Mouse (Mus musculus): Measurements from ENCODE around the gene Cspg4. TPM values are rescaled to one million over a fixed set of nuclear protein-coding genes. Genes with fewer than 3 reads are reported as not detected.

Gene Cspg4
- total RNA-seq, 2 experiments from 2014 or later: not detected

DNA sequence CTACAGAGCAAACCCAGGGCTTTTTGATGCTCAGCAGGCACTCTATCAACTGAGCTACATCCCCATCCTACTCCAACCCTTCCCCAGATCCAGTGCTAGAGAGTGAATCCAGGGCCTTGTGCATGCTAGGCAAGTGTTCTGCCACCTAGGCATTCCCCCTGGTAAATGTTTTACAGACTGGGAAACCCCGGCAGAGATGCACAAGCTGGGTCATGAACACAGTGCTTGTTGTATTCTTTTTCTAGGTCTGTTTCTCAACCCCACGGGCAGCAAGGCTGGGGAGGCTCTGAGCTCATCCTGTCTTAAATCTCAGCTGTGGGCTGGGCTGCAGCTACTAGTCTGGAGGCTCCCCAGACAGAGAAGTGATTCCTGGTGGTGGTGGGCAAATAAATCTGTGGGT, 2.0 kb upstream of the Cspg4 start:
- ATAC-seq (ENCODE audit: poor library complexity, severe bottlenecking): no peak

DNA sequence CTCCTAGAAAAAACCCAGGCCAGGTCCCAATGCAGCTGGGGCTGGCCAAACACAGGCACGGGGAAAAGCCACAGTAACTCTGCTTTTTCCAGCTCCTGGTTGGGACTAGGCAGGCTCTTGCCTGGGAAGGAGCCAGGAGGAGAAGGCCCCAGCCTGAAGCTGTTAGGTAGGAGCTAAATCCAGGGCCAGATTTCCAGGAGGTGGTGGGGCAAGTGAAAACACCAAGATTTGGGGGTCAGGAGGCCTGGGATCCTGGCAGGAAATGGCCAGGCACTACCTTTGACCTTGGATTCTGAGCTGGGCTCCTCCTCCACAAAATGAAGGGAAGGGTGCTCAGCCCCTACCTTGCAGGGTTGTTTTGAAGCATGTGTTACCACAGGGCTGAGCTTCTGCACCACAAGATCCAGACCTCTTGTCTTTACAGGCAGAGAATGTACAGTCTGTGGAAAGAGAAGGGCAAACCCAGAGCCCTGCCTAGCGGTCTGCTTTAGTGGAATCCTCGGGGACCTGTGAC, 560 bp upstream of the Cspg4 start, which contains the start of gene Odf3l1:
Odf3l1 (minus strand) TSS at position 464 of the 514 bp plus-strand sequence.
- ATAC-seq (ENCODE audit: poor library complexity, severe bottlenecking): no peak

GRCm38 (mm10) chr9:56865673-56866400, 1.0 kb downstream of the Cspg4 start:
- no peak for ATAC-seq (ENCODE audit: poor library complexity, severe bottlenecking)

GRCm38 (mm10) chr9:56866430-56866829, 1.6 kb downstream of the Cspg4 start:
- ATAC-seq (ENCODE audit: poor library complexity, severe bottlenecking): no peak

- ATAC-seq (ENCODE audit: poor library complexity, severe bottlenecking): no peak
Observed at GRCm38 (mm10) chr9:56868292-56868691, 3.5 kb downstream of the Cspg4 start.

- no peak for ATAC-seq (ENCODE audit: poor library complexity, severe bottlenecking)
Observed at GRCm38 (mm10) chr9:56869552-56869951, 4.7 kb downstream of the Cspg4 start.

DNA sequence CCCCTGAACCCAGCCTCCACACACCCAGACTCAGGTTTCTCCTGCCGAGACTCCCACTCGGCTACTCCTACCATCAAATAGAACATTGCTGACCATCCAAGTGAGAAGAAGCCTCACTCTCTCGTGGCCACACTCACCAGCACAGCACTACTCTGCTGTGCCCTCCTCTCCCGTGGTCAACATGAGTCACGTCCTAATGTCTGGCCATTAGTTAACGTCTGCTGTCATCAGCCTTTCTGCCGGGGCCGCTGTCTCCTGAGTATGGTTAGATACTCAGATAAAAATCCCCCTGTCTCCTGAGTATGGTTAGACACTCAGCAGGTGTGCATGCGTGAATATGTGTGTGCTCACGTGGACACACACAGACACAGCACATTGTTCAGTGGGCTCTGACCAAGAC, 5.9 kb downstream of the Cspg4 start:
- no peak for ATAC-seq (ENCODE audit: poor library complexity, severe bottlenecking)

- ATAC-seq (ENCODE audit: poor library complexity, severe bottlenecking): no peak
Observed at GRCm38 (mm10) chr9:56871191-56871590, 6.4 kb downstream of the Cspg4 start.

GRCm38 (mm10) chr9:56872105-56872903, 7.5 kb downstream of the Cspg4 start:
- ATAC-seq (ENCODE audit: poor library complexity, severe bottlenecking): no peak

DNA sequence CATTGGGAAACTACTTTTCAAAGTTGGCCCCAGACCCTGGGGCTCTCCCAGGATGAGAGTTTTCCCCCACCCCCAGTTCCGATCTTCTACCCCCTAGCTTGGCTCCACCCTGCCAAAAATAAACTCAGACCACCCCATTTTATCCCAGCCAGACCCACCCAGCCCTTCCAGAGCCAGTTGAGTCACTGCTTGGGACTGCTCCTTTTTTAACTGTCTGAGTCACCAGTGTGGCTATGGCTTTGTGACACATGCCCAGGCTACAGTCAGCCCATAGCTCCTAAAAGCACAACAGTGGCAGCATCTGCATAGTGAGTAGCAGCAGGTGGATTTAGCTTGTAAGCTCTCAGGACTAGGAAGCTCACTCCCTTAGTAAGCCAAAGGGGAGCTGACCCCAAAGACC, 8.3 kb downstream of the Cspg4 start:
- no peak for ATAC-seq (ENCODE audit: poor library complexity, severe bottlenecking)

- no peak for ATAC-seq (ENCODE audit: poor library complexity, severe bottlenecking)
Observed at GRCm38 (mm10) chr9:56876784-56877183, 12.0 kb downstream of the Cspg4 start.

GRCm38 (mm10) chr9:56877284-56877683, 12.5 kb downstream of the Cspg4 start:
- ATAC-seq (ENCODE audit: poor library complexity, severe bottlenecking): no peak

GRCm38 (mm10) chr9:56880790-56881189, 16.0 kb downstream of the Cspg4 start:
- ATAC-seq (ENCODE audit: poor library complexity, severe bottlenecking): no peak

DNA sequence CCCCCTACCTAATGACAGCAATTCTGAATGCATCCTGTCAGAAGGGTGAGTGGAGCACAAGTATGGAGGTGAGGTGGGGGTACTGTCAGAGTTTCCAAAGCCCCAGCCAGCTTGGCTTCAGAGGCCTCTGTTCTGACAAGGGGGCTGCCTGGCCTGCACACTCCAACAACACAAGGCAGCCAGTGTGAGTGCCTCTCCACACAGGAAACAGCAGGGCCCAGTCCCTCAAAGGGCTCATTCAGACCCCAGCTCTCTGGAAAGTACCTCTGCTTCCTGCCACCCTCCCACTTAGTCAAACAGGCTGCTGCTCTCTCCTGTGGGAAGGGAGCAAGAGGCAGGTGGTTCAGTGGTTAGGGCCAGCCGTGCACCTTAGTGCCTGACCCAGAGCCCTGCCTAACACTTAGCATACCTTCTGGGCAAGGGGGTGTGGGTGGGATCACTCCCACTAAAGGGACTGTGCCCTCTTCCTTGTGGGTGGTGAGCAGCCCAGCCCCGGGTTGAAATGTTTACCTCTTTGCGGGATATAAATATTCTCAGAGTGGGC, 16.8 kb downstream of the Cspg4 start:
- ATAC-seq (ENCODE audit: poor library complexity, severe bottlenecking): no peak

DNA sequence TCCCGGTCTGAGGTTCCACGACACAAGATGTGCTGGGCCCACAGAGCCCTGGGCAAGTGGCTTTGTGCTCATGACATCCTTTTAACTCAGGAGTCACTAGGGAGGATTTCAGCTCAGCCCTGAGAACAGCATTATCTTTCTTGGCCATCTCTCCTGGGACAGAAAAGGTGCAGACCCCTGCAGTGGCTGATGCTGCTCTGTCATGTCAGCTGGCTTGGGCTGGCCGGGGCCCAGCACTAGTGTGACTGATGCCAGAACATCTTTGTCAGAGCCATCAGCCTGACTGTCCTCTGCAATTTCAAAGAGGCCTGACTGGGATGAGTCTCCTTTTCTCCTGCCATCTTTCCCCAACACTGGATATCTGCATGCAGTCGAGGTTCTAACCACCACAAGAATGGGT, 17.4 kb downstream of the Cspg4 start:
- ATAC-seq (ENCODE audit: poor library complexity, severe bottlenecking): no peak

- no peak for ATAC-seq (ENCODE audit: poor library complexity, severe bottlenecking)
Observed at GRCm38 (mm10) chr9:56882818-56883217, 18.0 kb downstream of the Cspg4 start.

- ATAC-seq (ENCODE audit: poor library complexity, severe bottlenecking): no peak
Observed at GRCm38 (mm10) chr9:56883470-56883869, 18.6 kb downstream of the Cspg4 start.

DNA sequence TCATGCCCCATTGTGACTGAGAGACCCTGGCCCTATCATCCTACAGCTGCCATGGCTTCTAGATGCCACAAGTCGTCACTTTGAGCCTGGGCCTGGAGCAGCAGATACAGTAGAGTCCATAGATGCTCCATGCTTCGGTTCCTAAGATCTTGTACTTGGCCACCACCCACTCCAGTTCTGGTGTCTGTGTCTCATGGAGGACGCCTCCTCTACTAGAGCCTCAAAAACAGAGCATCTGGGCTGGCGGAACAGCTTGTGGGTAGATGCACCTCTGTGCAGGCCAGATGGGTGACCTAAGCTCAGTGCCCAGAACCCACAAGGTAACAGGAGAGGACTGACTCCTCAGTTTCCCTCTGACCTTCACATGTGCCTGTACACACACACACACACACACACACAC, 19.5 kb downstream of the Cspg4 start:
- ATAC-seq (ENCODE audit: poor library complexity, severe bottlenecking): no peak

GRCm38 (mm10) chr9:56886113-56886512, 21.3 kb downstream of the Cspg4 start:
- no peak for ATAC-seq (ENCODE audit: poor library complexity, severe bottlenecking)

GRCm38 (mm10) chr9:56886601-56887000, 21.8 kb downstream of the Cspg4 start:
- ATAC-seq (ENCODE audit: poor library complexity, severe bottlenecking): no peak

DNA sequence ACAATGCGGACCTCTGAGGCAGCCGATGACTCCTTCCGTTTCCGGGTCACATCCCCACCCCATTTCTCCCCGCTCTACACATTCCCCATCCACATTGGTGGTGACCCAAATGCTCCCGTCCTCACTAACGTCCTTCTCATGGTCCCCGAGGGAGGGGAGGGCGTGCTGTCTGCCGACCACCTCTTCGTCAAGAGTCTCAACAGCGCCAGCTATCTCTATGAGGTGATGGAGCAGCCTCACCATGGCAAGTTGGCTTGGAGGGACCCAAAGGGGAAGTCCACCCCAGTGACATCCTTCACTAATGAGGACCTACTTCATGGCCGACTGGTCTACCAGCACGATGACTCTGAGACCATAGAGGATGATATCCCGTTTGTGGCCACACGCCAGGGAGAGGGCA, 22.7 kb downstream of the Cspg4 start:
- no peak for ATAC-seq (ENCODE audit: poor library complexity, severe bottlenecking)

DNA sequence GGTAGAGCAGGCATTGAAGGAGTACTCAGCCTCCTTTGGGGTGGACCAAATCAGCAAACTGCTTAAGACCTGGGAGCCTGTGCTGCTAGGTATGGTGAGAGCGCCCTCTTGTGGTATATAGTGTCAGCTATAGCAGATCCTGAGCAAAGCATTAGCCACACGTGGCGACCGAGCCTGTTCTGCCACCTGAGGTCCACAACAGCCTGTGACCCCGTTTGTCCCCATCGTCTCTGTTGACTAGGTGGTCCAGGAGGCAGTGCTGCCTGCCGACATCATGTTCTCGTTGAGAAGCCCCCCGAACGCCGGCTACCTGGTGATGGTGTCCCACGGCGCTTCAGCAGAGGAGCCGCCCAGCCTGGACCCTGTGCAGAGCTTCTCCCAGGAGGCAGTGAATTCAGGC, 25.0 kb downstream of the Cspg4 start:
- peak; percentile 67 for ATAC-seq (ENCODE audit: poor library complexity, severe bottlenecking)
